Mouse (Mus musculus) heart, embryonic 16.5 days (tissue): ENCODE measurements around the gene Chfr. TPM values are rescaled to one million over a fixed set of nuclear protein-coding genes. Genes with fewer than 3 reads are reported as not detected.

Experiments
- ATAC-seq: fragments of 200-750 bp; cut with Nextera tagmentation; replicated peaks from 2 replicates; pipeline ENCODE4 v1.8.0; 2017; ENCODE audit warnings: moderate number of reproducible peaks; ENCODE audit not compliant: insufficient read depth, low FRiP score; ENCODE audit errors: extremely low read depth
- H3K27ac ChIP-seq: fragments of 300-500 bp; sonication (generic); 2 replicates; pipeline ENCODE4 v1.5.1; 2014; ENCODE audit warnings: mild to moderate bottlenecking, low read length, control low read depth, moderate library complexity
- H3K27me3 ChIP-seq: fragments of 300-500 bp; sonication (generic); 2 replicates; pipeline ENCODE4 v1.6.1; 2014; ENCODE audit warnings: low read length, mixed read lengths; ENCODE audit not compliant: control insufficient read depth, insufficient read depth
- H3K36me3 ChIP-seq: fragments of 300-500 bp; sonication (generic); 2 replicates; pipeline ENCODE4 v1.6.1; 2014; ENCODE audit not compliant: control insufficient read depth, insufficient read depth
- H3K4me1 ChIP-seq: fragments of 300-500 bp; sonication (generic); 2 replicates; pipeline ENCODE4 v1.6.1; 2014; ENCODE audit warnings: low read length, mixed read lengths; ENCODE audit not compliant: control insufficient read depth, insufficient read depth
- H3K4me2 ChIP-seq: fragments of 300-500 bp; sonication (generic); 2 replicates; pipeline ENCODE4 v1.6.1; 2014; ENCODE audit warnings: low read depth, mild to moderate bottlenecking, control low read depth, low read length
- H3K4me3 ChIP-seq: fragments of 300-500 bp; sonication (generic); 2 replicates; pipeline ENCODE4 v1.5.1; 2014; ENCODE audit warnings: mild to moderate bottlenecking, control low read depth, low read length
- H3K9ac ChIP-seq: fragments of 300-500 bp; sonication (generic); 2 replicates; pipeline ENCODE4 v1.6.1; 2014; ENCODE audit warnings: low read length, control low read depth
- H3K9me3 ChIP-seq: fragments of 300-500 bp; sonication (generic); replicated peaks from 2 replicates; pipeline ENCODE4 v1.6.1; 2016; ENCODE audit warnings: low read length; ENCODE audit not compliant: control insufficient read depth
- WGBS: fragments of 180-500 bp; shearing (Covaris S2); extraction: QIAGEN DNeasy Blood & Tissue Kit; methylation state at CpG from one replicate; pipeline ENCODE4 v1.1.7; 2014; 5-methylcytosine and 5-hydroxymethylcytosine counted together
- polyA plus RNA-seq: library from polyadenylated mRNA; unstranded; fragments of >200 nt; fragmentation: Nextera tagmentation; extraction: Ambion mirVana; gene quantifications from 2 replicates; pipeline ENCODE4 v1.2.1, GENCODE M21; 2015

The Chfr gene
- polyA plus RNA-seq, 1 experiment from 2014 or later = 28.7 TPM

GRCm38 (mm10) chr5:110100921-110101631 is 34.6 kb upstream of the Chfr start:
- H3K9me3 ChIP-seq = no peaks in the 10 kb centered on the region
- H3K27me3 ChIP-seq = peaks cover 4% of the 10 kb centered on the region
- ATAC-seq = peak; percentile 14; the same call in 1 of the 2 replicates
- H3K36me3 ChIP-seq = peaks cover 33% of the 10 kb centered on the region
- peak overlapping the region; percentile 55 for H3K9ac ChIP-seq
- 3% methylated on average over 34 of the region's 37 CpGs for WGBS
- H3K27ac ChIP-seq = no peak overlapping the region
- H3K4me1 ChIP-seq = peaks cover 17% of the 10 kb centered on the region
- H3K4me2 ChIP-seq = peak overlapping the region; percentile 70
- peak overlapping the region; percentile 43 for H3K4me3 ChIP-seq

- no peaks in the 10 kb centered on the region for H3K9me3 ChIP-seq
- peaks cover 24% of the 10 kb centered on the region for H3K4me1 ChIP-seq
- H3K36me3 ChIP-seq = peaks cover 41% of the 10 kb centered on the region
- H3K27ac ChIP-seq = no peak overlapping the region
- H3K27me3 ChIP-seq = peaks cover 4% of the 10 kb centered on the region
- 12% methylated on average over 34 of the region's 34 CpGs for WGBS
- ATAC-seq = peak; percentile 16; the same call in 1 of the 2 replicates
- H3K4me2 ChIP-seq = peak overlapping the region; percentile 70
- peak overlapping the region; percentile 43 for H3K4me3 ChIP-seq
- peak overlapping the region; percentile 3; the same call in 1 of the 2 replicates for H3K9ac ChIP-seq
Observed at GRCm38 (mm10) chr5:110101716-110102347, 33.8 kb upstream of the Chfr start.

- no peaks in the 10 kb centered on the region for H3K9me3 ChIP-seq
- peaks cover 4% of the 10 kb centered on the region for H3K27me3 ChIP-seq
- peaks cover 41% of the 10 kb centered on the region for H3K36me3 ChIP-seq
- no peak for ATAC-seq
- H3K4me2 ChIP-seq = no peak overlapping the region
- H3K4me3 ChIP-seq = no peak overlapping the region
- H3K4me1 ChIP-seq = peaks cover 26% of the 10 kb centered on the region
- 81% methylated on average over 13 of the region's 13 CpGs for WGBS
- H3K27ac ChIP-seq = no peak overlapping the region
- H3K9ac ChIP-seq = no peak overlapping the region
Observed at GRCm38 (mm10) chr5:110102429-110102828, 33.2 kb upstream of the Chfr start.

- Histone ChIP-seq H3K4me2 (no peak overlapping the region), H3K9ac (no peak overlapping the region), H3K36me3 (peaks cover 41% of the 10 kb centered on the region), H3K27ac (no peak overlapping the region), H3K4me1 (peaks cover 26% of the 10 kb centered on the region), H3K27me3 (peaks cover 4% of the 10 kb centered on the region), H3K9me3 (no peaks in the 10 kb centered on the region), H3K4me3 (no peak overlapping the region)
- ATAC-seq = no peak
- WGBS = 89% methylated on average over 19 of the region's 19 CpGs
Observed at GRCm38 (mm10) chr5:110102853-110103625, 32.6 kb upstream of the Chfr start.

GRCm38 (mm10) chr5:110103901-110104615 is 31.6 kb upstream of the Chfr start:
- Histone ChIP-seq H3K9ac (no peak overlapping the region), H3K36me3 (peaks cover 41% of the 10 kb centered on the region), H3K4me3 (no peak overlapping the region), H3K9me3 (no peaks in the 10 kb centered on the region), H3K4me1 (peaks cover 29% of the 10 kb centered on the region), H3K27ac (no peak overlapping the region), H3K27me3 (peaks cover 4% of the 10 kb centered on the region), H3K4me2 (no peak overlapping the region)
- no peak for ATAC-seq
- 93% methylated on average over 27 of the region's 27 CpGs for WGBS

- no peaks in the 10 kb centered on the region for H3K9me3 ChIP-seq
- WGBS = 94% methylated on average over 36 of the region's 36 CpGs
- H3K4me3 ChIP-seq = no peak overlapping the region
- peaks cover 29% of the 10 kb centered on the region for H3K4me1 ChIP-seq
- H3K9ac ChIP-seq = no peak overlapping the region
- H3K27ac ChIP-seq = no peak overlapping the region
- H3K4me2 ChIP-seq = no peak overlapping the region
- H3K36me3 ChIP-seq = peaks cover 41% of the 10 kb centered on the region
- peaks cover 4% of the 10 kb centered on the region for H3K27me3 ChIP-seq
- no peak for ATAC-seq
Observed at GRCm38 (mm10) chr5:110104616-110105380, 30.8 kb upstream of the Chfr start.

GRCm38 (mm10) chr5:110106140-110106871 is 29.3 kb upstream of the Chfr start:
- H3K9ac ChIP-seq = peak overlapping the region; percentile 94; the same call in 1 of the 2 replicates

More at GRCm38 (mm10) chr5:110106140-110106871, 29.3 kb upstream of the Chfr start:
- no peaks in the 10 kb centered on the region; the same call in 1 of the 2 replicates for H3K27me3 ChIP-seq
- no peaks in the 10 kb centered on the region for H3K9me3 ChIP-seq
- H3K27ac ChIP-seq = no peak overlapping the region
- peak overlapping the region; percentile 92 for H3K4me3 ChIP-seq
- peak overlapping the region; percentile 92 for H3K4me2 ChIP-seq
- H3K36me3 ChIP-seq = peaks cover 41% of the 10 kb centered on the region
- ATAC-seq = no peak
- peaks cover 23% of the 10 kb centered on the region for H3K4me1 ChIP-seq
- 96% methylated on average over 26 of the region's 26 CpGs for WGBS
